Mouse (Mus musculus): ENCODE measurements at regions not wholly inside any gene's neighbourhood (a gene's known extent, or its start where the extent isn't known, plus 50 kb on each side); places are given as distances from the start of the nearest gene placed in this dataset.
"Not testable (repeated sequence)": the region's sequence is repeated elsewhere in the genome, so short reads cannot be mapped to it uniquely, and the experiment has no call there.

GRCm38 (mm10) chr13:35604765-35605164, 54.9 kb upstream of the Cdyl start:
- TF ChIP-seq JUND (conservative IDR thresholded peaks at IDR 0.05; ENCODE audit: low read depth, low read length) (no peak), RCOR1 (conservative IDR thresholded peaks at IDR 0.05; ENCODE audit: low read depth, low read length) (no peak), CHD1 (IDR thresholded peaks at IDR 0.05; ENCODE audit: low read depth, low read length) (no peak), KAT2A (IDR thresholded peaks at IDR 0.05; ENCODE audit: insufficient replicate concordance, low read length) (no peak), GABPA (IDR thresholded peaks at IDR 0.05; ENCODE audit: insufficient replicate concordance, low read depth, low read length) (no peak), E2F4 (IDR thresholded peaks at IDR 0.05; ENCODE audit: insufficient replicate concordance, low read depth, low read length) (no peak), ELF1 (IDR thresholded peaks at IDR 0.05; ENCODE audit: low read depth, low read length) (no peak), RAD21 (IDR thresholded peaks at IDR 0.05; ENCODE audit: low read depth, low read length) (no peak), NELFE (IDR thresholded peaks at IDR 0.05; ENCODE audit: low read depth, low read length) (no peak), CTCF (conservative IDR thresholded peaks at IDR 0.05 in 1 of 2, IDR thresholded peaks at IDR 0.05 in 1 of 2; ENCODE audit: low read depth in 2 of 2, low read length in 2 of 2) (no peak), MXI1 (IDR thresholded peaks at IDR 0.05; ENCODE audit: low read depth, low read length) (no peak)
- H3K4me2 ChIP-seq (ENCODE audit: insufficient read depth, low read depth, poor library complexity, severe bottlenecking): no peak overlapping the region
- dilution Hi-C loops (cut with MboI; ENCODE audit: extremely low pct_ligation_motif_present, extremely low pct_unique_long_range_greater_than_20kb, low sequenced_read_pairs) (no loop called here), in situ Hi-C loops (cut with MboI; ENCODE audit: low pct_ligation_motif_present, low pct_unique_long_range_greater_than_20kb, low sequenced_read_pairs) (no loop called here)
- DNase-seq (ENCODE audit: extremely low read depth): no peak
- no peaks in the 10 kb centered on the region for H3K27me3 ChIP-seq (replicated peaks)
- no peaks in the 10 kb centered on the region for H3K36me3 ChIP-seq (replicated peaks in 1 of 2; ENCODE audit: control insufficient read depth in 1 of 2, insufficient read depth in 1 of 2, low read length in 1 of 2)
- no peaks in the 10 kb centered on the region for H3K79me2 ChIP-seq (replicated peaks; ENCODE audit: control insufficient read depth, extremely low read depth, insufficient read depth, poor library complexity, severe bottlenecking)
- no peak overlapping the region for H3K4me3 ChIP-seq (replicated peaks in 1 of 3; ENCODE audit: low read depth in 2 of 3, low read length in 2 of 3, poor library complexity in 1 of 3)
- H3K9me3 ChIP-seq (replicated peaks; ENCODE audit: low read length): peaks cover 2% of the 10 kb centered on the region
- H3K27ac ChIP-seq (ENCODE audit: insufficient read depth, low read depth): no peak overlapping the region
- H3K9ac ChIP-seq (ENCODE audit: insufficient read depth, low read depth): no peak overlapping the region
- peaks cover 0 to 8% of the 10 kb centered on the region in 2 experiments; a peak in 2 of 4 replicates for H3K4me1 ChIP-seq (ENCODE audit: control insufficient read depth in 1 of 2, insufficient read depth in 2 of 2)

- H3K36me3 ChIP-seq (replicated peaks in 1 of 2; ENCODE audit: control insufficient read depth in 1 of 2, insufficient read depth in 1 of 2, low read length in 1 of 2); in situ Hi-C loops (cut with MboI; ENCODE audit: low pct_ligation_motif_present, low pct_unique_long_range_greater_than_20kb, low sequenced_read_pairs); H3K9ac ChIP-seq (ENCODE audit: insufficient read depth, low read depth); DNase-seq (ENCODE audit: extremely low read depth); H3K9me3 ChIP-seq (replicated peaks; ENCODE audit: low read length); dilution Hi-C loops (cut with MboI; ENCODE audit: extremely low pct_ligation_motif_present, extremely low pct_unique_long_range_greater_than_20kb, low sequenced_read_pairs); H3K27me3 ChIP-seq (replicated peaks); H3K79me2 ChIP-seq (replicated peaks; ENCODE audit: control insufficient read depth, extremely low read depth, insufficient read depth, poor library complexity, severe bottlenecking); H3K4me2 ChIP-seq (ENCODE audit: insufficient read depth, low read depth, poor library complexity, severe bottlenecking); H3K4me3 ChIP-seq (replicated peaks in 1 of 3; ENCODE audit: low read depth in 2 of 3, low read length in 2 of 3, poor library complexity in 1 of 3); H3K27ac ChIP-seq (ENCODE audit: insufficient read depth, low read depth): not testable (repeated sequence)
- H3K4me1 ChIP-seq (ENCODE audit: control insufficient read depth in 1 of 2, insufficient read depth in 2 of 2): peaks cover 0 to 15% of the 10 kb centered on the region in 2 experiments; a peak in 2 of 4 replicates
Observed at GRCm38 (mm10) chr13:35606857-35607561, 52.6 kb upstream of the Cdyl start.

DNA sequence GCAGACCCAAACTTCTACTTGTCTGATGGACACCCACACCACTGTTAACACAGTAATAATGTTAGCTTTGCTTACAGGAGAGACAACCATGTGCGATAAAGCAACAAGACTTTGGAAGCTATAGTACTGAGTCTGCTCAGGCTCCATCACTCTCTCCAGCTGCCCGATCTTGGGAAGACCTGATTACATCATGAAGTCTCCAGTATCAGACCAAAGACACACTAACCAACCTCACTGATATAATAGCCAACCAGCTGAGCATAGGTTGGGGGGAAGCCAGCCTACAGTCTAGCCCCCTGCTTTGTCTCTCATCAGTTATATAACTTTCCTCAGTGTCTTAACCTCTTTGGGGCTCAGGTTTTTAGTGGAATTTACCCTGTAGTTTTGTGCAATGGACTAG, 51.9 kb upstream of the Cdyl start:
- Histone ChIP-seq H3K9ac (ENCODE audit: insufficient read depth, low read depth) (no peak overlapping the region), H3K9me3 (replicated peaks; ENCODE audit: low read length) (peaks cover 2% of the 10 kb centered on the region), H3K4me2 (ENCODE audit: insufficient read depth, low read depth, poor library complexity, severe bottlenecking) (no peak overlapping the region), H3K36me3 (replicated peaks in 1 of 2; ENCODE audit: control insufficient read depth in 1 of 2, insufficient read depth in 1 of 2, low read length in 1 of 2) (no peaks in the 10 kb centered on the region), H3K4me3 (replicated peaks in 1 of 3; ENCODE audit: low read depth in 2 of 3, low read length in 2 of 3, poor library complexity in 1 of 3) (no peak overlapping the region), H3K4me1 (ENCODE audit: control insufficient read depth in 1 of 2, insufficient read depth in 2 of 2) (peaks cover 0 to 20% of the 10 kb centered on the region in 2 experiments; a peak in 2 of 4 replicates), H3K27ac (ENCODE audit: insufficient read depth, low read depth) (no peak overlapping the region), H3K79me2 (replicated peaks; ENCODE audit: control insufficient read depth, extremely low read depth, insufficient read depth, poor library complexity, severe bottlenecking) (no peaks in the 10 kb centered on the region), H3K27me3 (replicated peaks) (no peaks in the 10 kb centered on the region)
- in situ Hi-C loops (cut with MboI; ENCODE audit: low pct_ligation_motif_present, low pct_unique_long_range_greater_than_20kb, low sequenced_read_pairs) (no loop called here), dilution Hi-C loops (cut with MboI; ENCODE audit: extremely low pct_ligation_motif_present, extremely low pct_unique_long_range_greater_than_20kb, low sequenced_read_pairs) (no loop called here)
- DNase-seq (ENCODE audit: extremely low read depth): no peak
- TF ChIP-seq NRF1 (IDR thresholded peaks at IDR 0.05; ENCODE audit: low read depth, low read length) (no peak), MAFK (IDR thresholded peaks at IDR 0.05; ENCODE audit: insufficient replicate concordance, low read length) (no peak), KAT2A (IDR thresholded peaks at IDR 0.05; ENCODE audit: insufficient replicate concordance, low read length) (no peak), ELF1 (IDR thresholded peaks at IDR 0.05; ENCODE audit: low read depth, low read length) (no peak)

Data from CH12.LX (cell line).